Mouse (Mus musculus) R1 (cell line): ENCODE measurements around the gene Fgfr2.

ENCODE experiments used
- DNase-seq: peaks from one replicate; pipeline ENCODE4 v3.0.0-alpha.2; 2018; ENCODE audit warnings: low read depth, low spot score

The Fgfr2 gene

DNA sequence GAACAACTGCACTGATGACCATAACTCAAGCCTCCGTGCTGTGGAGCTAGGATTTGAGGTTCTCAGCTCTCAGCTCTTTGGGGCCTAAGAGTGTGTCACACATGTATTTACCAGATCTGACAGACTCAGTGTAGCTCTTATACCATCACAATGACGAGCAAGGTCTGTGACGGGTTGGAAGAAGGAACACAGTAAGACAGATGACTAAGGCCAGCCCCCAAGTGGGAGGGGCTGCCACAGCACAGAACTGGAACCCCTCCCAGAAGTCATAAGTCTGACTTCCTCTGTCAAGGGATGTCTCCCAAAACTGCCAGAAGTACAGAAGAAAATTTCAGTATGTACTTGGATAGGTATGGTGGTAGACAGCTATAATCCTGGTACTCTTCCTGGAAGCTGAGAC lies 319.2 kb downstream of the Fgfr2 start:
- no peak for DNase-seq

DNA sequence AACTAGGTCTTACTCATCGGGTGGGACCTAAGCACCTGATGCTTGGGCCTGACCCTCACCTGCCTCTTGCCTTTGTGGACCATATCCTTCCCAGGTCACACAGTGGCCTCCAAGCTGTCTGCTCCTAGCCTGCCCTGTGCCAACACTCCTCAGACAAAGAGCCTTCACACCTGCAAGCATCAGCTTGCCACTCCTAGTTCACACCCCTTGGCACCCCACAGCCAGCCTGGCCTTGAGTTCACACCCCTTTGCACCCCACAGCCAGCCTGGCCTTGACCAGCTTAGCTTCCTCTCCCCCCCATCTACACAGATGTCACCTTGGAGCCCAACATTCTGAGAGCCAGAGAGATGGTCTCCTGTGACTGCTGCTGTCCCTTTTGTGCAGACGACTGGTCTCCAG lies 319.8 kb downstream of the Fgfr2 start:
- DNase-seq, result no peak

DNA sequence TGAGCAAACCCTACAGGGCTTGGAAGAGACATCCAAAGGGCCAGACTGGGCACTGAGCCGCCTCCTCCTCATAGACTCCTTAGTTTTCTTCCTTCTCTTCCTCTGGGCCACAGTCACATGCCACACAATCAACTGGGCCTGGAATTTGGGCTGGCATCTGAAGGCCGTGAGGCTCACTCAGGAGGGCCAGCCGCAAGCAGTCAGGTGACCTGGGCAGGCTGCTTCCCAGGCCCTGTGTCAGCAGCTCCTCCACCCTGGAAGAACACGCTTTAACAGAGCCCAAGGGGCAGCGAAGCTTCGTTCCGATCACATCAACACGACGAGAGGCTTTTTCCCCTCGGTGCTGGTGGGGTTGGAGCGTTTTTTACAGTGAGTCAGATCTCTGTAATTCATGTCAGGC lies 320.5 kb downstream of the Fgfr2 start:
- DNase-seq, result no peak

DNA sequence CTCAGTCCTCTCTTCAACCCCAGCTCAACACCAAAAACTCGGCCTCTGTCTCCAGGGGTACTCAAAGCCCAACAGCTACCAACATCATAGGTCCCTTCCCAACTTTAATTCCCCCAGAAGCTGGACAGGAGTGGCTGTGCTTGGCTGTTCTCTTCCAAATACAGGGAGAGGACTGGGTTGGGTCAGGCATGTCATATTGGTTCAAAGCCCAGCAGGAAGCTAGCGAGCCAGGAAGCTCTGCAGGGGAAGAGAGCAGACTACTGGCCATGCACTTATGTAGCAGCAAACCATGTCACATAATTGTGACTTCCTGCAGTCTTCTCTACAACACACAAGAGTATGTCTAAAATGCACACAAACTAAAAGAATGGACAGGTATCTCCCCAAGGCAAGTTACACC lies 321.1 kb downstream of the Fgfr2 start:
- no peak for DNase-seq

DNA sequence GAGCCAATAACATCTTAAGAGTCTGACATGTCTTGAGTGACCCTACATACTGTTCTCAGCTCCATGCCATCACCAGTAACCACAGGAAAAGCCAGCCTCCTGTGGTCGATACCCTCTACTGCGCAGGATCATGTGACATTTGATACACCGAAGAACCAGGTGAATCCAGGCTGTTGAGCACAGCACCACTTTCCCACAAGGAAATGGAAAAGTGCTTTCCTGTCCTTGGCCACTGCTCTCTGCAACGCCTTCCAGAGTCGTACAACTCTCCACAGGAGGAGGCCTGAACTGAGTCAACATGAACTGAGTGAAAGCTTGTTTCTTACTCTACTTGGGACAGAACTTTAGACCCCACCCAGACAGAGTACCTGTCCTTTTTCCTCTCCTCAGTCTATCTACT lies 321.6 kb downstream of the Fgfr2 start:
- DNase-seq, result no peak

DNA sequence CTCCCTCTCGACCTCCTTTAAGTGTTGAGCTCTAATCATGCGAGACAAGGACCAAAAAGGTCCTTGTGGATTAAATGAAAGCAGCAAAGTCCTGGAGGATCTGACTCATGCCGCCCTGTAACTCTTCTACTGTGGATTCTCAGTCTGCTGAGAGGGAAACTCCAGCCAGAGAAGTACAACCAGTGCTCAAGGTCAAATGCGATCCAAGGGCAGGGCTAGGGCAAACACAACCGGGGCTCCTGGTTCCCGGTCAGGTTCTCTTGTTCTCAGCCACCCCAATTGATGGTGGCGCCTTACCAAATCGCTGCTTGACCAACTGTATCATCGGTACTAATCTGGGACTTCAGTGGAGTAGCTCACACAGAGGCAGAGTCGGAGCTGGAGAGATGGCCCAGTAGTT lies 322.3 kb downstream of the Fgfr2 start:
- no peak for DNase-seq

DNA sequence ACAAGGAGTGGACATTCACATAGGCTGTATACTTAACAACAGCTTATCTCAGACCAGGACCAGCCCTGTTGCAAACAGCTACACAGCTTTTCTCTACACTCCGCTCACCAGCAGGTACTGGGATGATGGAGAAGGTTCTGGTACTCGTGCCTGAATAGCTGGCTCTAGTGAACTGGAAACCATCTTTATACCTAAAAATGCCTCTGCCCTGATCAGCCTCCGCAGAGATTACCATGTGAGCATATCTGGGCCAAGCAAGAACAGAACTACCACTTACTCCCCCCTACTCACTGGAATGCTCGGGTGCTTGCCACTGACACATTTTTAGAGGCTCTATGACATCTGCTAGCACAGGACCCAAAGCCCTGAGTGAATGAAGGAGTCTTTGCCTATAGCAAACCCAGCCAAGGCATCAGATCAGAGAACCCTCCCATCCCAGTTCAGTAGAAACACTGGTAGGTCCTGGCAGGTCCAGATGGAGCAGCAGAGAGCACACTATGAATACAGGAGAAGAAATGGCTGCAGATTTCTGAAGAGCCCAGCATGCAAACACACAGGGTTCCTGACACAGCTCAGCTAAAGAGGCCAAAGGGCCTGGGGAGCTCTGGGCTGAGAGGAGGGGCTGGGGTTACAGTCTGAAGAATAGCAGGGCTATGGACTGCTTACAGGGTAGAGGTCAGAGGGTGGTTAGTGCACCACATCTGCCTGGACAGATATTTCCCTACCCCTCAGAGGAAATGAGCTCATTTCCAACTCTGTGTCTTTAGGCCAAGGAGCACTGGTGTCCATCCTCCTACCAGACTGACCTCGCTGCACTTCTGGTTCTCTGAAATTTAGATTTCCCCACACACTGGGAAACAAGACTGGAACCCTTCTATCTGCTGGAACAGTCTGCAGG lies 323.8 kb downstream of the Fgfr2 start:
- DNase-seq, result no peak

DNA sequence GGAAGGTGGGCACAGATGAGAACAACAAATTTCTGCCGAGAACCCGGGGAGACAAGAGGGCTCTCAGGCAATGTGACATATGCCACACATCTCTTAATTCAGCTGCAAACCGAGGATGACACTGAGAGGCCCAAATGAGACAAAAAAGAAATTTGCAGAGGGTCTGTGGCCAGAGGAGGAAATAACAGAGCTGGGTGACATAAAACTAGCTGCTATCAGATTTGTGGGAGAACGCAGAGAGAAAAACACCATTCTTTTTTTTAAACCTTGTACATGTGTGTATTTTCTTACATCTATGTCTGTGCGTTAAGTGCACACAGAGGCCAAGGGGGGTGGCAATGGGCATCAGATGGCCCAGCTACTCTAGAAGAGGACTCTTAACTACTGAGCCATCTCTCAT lies 328.0 kb downstream of the Fgfr2 start:
- DNase-seq, result no peak

DNA sequence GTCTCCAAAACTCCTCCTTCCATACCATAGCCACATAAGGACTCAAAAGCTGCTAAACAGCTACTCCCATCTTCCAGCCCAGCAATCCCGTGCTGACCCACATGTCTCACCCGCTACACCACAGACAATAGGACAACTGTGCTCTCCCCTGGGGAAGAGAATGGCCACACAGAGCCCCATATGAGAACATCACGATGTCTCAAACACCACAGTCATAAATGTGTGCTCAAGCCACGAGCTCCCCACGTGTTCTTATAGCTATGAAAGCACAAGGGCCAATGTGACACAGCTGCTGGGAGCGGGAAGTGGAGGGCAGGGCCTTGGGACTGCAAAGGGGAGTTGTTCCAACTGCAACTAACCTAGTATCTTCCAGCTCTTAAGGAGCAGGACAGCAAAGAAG lies 329.7 kb downstream of the Fgfr2 start:
- no peak for DNase-seq

DNA sequence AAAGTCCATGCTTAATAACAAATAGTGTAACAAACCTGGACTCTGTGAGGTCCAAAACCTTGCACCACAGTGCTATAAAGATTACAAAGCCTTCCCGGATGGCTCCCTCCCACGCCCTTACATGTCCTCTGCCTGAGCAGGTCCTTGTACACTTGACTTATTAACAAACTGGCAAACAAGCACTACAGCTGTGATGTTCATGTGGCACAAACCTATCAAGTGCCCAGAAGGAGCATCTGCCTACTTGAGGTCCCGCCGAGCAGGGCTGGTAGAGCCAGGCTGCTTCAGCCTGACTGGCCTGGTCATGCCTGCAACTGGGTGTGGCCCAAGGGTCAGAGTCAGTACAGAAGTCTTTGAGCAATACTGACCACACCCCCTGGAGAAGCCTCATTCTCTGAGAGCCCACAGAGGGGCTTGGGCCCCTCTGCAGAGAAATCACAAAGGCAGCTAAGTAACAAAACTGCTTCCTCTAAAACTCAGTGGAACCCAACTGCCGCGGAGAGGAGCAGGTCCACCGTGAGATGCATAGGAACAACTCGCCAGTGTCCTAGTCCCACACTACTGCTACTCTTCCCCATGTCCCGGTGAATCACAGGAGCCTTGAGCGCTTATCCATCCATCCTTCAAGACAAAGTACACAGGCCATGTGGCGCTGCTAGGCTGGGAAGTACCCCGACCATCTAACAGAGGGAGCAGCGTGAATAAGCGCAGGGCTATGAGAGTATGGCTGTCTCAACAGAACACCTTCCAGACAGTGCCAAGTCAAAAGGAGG lies 332.5 kb downstream of the Fgfr2 start:
- no peak for DNase-seq

DNA sequence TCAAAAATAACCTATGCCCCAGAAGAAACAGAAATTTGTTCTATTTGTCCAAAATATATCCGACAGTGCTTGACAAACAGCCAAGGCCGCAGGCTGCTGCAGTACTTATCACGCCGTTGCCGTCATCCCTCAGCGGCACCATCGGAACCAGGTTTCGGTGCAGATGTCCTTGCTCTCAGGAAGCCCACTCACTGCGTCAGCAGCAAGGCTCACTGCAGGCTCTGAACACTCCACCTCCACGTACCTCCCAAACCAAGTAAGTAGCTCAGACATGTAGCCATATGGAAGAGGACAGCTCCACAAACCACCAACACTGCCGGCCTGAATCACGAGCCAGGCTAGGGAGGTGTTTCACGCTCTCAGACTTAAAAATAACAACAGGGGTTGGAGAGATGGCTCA lies 334.3 kb downstream of the Fgfr2 start:
- DNase-seq, result no peak

DNA sequence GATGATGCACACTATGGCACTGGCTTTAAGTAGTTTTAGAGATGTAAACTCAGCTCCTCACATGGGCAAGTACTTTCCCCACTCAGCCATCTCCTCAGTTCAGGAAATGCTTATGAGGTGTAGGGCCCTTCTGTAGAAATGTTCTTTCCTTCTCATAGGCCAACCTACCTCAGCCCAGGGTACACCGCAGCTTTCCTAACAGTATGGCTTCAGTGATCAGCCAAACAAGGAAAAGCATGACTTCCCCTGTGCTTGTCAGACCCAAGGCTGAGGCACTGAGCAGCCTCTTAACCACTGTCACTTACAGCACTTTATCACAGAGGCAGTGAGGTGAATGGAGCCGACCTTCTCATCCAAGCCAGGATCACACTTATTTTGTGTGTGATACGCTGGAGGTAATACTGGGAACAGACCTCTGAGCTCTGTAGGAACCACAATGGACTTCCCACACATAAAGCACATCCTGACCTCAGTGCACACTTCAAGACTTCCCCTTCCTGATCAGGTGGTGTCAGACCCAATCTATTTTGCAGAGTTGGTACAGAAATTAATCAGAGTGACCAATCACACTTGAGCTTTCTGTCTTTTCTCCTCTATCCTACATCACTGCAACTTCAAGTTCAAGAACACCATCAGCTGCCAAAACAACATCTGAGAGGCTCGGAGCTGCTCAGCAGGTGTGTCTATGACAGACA lies 335.5 kb downstream of the Fgfr2 start:
- DNase-seq, result no peak

DNA sequence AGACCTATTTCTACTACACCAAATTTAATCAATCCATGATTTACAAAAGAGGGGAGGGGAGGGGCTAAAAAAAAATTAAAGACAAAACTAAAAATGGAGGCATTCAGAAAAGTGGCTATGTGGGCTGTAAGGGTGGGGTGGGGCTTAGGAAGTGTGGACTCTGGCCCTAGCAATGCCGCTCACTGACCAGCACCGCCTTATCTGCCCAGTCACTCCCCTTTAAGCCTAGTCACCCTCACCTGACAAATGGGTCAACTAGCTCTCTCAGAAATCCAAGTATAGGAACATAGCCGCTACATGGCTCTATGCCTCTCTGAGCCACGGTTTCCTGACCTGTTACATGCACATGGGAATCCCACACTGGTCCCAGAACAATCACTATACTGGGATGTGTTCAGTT lies 336.1 kb downstream of the Fgfr2 start:
- DNase-seq, result no peak

DNA sequence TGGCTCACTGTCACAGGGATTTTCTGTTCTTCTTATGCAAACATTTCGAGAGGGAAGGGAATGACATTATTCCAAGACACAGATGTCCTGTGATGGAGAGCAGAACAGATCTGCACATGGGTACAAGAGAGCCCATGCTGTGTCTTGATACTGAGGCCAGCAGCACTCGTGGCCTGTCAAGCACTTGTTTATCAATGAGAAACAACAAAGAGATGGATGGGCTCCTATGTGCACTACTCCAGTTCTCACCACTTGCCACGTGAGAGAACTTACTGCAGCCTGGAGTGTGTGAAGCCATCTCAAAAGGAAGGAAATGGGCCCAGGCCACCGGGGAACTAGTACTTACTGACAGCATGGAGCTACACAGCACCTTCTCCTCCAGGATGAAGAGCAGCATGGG lies 336.6 kb downstream of the Fgfr2 start:
- DNase-seq, result no peak

DNA sequence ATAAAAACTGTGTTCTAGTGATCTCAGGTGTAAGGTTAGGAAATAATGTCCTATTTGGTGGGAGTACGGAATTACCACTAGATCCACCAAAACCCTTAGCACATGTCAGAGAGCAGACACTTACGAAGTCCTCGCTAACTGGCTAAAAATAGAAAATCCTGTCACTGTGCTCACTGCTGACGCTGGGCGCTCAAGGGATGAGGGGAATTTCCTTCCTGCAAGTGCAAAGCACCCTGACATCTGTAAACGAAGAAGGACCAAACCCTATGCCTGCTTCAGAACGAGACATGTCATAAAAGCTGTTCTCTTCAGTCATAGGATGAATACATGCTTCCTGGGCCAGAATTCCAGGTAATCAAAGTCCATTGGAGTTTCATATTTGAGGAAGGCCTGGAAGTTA lies 337.1 kb downstream of the Fgfr2 start:
- no peak for DNase-seq

DNA sequence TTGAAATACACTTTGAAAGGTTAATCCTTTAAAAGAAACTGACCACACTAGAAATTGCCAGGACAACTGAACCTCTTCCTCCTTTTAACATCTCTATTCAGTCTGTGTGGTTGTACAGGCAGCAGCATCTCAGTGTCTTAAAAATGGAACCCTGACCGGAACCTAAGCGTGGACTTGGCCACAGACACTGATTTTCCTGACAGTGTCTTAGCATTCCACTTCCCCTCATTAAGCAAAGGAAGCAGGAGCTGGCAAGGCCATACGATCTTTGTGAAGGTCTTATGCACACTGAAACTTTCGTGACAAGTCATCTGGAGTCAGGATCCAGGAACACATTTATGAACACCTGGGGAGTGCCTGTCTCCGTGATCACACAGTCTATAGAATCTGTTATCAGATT lies 339.0 kb downstream of the Fgfr2 start:
- DNase-seq, result no peak

DNA sequence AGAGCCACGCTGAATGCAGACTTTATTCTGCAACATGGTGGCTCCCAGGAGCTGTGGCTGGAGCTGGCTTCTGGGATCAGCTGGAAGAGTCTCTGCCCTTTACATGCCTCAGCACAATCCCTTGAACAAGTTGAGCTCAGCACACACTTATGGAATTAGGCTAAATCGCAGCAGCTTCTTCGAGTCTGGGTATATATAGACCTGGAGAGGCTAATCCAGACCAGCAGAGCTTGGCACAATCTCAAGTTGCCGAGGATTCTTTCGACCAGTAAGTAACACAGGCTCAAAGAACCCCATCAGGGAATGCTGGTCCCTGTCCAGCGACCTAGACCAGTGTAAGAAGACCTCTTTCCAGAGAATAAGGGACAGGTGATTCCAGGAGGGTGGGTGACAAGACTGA lies 341.3 kb downstream of the Fgfr2 start:
- DNase-seq, result no peak

DNA sequence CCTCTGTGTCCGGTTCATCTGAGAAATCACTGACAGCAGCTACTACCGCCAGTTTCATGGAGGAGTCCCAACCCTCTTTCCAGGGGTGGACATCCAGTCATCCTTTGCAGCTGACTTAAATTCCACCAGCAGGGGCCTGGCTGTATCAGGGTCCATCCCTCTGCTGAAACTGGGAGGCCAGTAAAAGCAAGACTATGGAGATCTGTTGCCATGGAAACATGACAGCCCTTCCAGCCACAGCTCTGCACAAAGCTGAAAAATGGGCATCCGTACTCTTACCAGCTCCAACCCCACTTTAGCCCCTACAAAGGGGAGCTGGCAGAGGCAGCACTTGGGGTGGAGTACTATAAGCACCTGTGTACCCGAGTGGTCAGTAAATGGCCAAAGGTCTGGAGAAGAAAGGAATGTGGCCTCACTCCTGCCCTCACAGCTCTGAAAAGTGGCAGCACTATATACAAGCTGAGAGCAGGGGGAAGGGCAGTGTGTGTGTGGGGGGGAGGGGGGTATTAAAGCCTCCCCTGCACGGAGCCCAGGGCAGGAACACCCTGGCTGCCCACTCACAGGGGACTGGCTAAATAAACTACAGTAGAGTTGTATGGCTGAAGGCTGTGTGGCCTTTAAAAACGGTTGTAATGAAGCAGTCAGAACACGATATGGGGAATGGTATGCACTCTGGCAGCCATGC lies 341.9 kb downstream of the Fgfr2 start:
- peak; percentile 57 for DNase-seq

DNA sequence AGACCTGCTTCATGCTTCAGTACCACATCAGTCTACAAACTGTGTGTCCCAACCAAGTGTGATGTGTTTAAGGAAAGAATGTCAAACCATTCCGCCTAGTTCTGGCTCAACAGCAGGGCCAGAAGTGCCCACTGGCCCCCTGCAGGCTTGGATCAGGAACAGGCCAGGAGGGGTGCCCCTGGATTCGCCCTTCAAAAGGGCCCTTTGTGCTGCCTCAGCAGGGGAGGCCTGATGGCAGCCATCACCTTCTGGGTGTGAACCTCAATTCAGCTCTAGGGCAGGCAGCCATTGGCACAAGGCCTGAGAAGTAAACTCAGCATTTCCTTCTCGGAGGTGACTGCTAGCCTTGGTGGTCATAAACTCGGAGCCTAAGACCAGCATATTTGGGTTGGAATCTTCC lies 342.5 kb downstream of the Fgfr2 start:
- DNase-seq, result peak; percentile 66

DNA sequence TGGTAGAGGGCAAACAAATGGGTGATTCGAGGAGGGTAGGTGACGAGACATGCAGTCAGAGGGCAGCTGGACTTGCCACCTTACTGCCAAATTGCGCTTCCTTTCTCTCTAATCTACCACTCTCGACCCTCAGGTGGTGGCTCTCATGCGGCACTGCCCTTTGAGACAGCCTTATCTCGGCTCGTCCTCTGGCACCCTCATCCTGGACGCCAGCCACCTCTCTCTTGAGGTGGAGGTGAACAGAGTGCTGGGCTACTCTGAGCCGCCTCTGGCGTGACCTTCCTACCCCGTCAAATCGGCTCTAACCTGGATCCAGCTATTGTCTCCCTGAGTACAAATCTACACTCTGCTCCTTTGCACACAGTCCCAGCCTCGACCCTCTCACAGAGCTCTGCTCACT lies 344.5 kb downstream of the Fgfr2 start:
- DNase-seq, result no peak

DNA sequence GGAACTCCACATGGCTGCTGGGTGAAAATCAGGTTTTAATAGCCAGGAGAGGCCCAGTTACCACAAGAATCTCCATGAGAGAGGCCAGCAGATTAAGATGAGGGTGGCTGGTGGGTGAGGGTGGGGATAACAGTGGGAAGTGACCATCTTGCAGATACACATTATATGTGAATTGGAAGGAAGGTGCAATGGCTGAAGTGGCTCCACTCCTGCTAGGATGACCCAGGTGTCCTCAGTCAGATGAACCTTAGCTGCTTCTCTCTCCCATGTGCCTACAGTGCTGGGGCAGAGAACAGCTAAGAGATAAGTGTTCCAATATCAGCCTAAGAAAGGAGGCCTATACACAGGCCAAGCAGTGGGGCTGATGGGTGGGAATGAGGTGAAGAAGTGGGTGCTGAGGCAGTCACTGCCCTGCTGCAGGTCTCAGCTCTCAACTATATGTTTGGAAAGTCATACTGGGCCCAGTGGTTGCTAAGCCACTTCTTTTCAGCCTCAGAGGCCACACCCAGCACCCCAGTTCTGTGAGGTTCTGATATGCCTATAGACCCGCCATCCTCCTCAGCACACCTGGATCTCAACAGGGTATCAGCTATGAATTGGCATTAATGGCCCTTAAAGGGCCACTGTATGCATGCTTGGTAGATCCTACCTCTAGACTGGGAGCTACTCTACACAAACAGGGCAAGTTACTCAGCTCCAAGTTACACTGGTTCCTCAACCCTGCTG lies 345.3 kb downstream of the Fgfr2 start:
- DNase-seq, result no peak
